Mouse (Mus musculus) cortical plate, adult 2 months (tissue): Measurements from ENCODE around the gene Cit. TPM values are rescaled to one million over a fixed set of nuclear protein-coding genes. Genes with fewer than 3 reads are reported as not detected.
A peak's percentile ranks its signal among the peaks of the same experiment; 100 is the strongest.

Experiments
- H3K27ac ChIP-seq: fragments of 200-500 bp; 2 replicates; pipeline ENCODE4 v1.5.1; 2012; ENCODE audit warnings: low read length, control low read depth, inconsistent platforms; ENCODE audit not compliant: insufficient read depth
- H3K4me1 ChIP-seq: fragments of 200-500 bp; 2 replicates; pipeline ENCODE4 v1.6.1; 2011; ENCODE audit warnings: low read length; ENCODE audit not compliant: control insufficient read depth, insufficient read depth
- H3K4me3 ChIP-seq: fragments of 200-500 bp; 2 replicates; pipeline ENCODE4 v1.5.1; 2011; ENCODE audit warnings: mild to moderate bottlenecking, low read length, control low read depth; ENCODE audit not compliant: insufficient read depth
- CTCF ChIP-seq: fragments of 200-500 bp; IDR thresholded peaks from 2 replicates; pipeline ENCODE4 v1.5.1; 2011; ENCODE audit warnings: mild to moderate bottlenecking, control low read depth, low read length; ENCODE audit not compliant: insufficient read depth; ENCODE audit errors: extremely low read depth
- POLR2A ChIP-seq: fragments of 200-500 bp; IDR thresholded peaks from 2 replicates; pipeline ENCODE4 v1.6.1; 2011; ENCODE audit warnings: mild to moderate bottlenecking, low read length, control low read depth; ENCODE audit not compliant: insufficient read depth; ENCODE audit errors: extremely low read depth
- polyA plus RNA-seq: library from polyadenylated mRNA; depleted of rRNA; stranded (reverse); fragments of >200 nt; gene quantifications from 2 replicates; pipeline ENCODE4 v1.2.3, GENCODE M21; 2012

The Cit gene
- polyA plus RNA-seq, 1 experiment = 75.4 TPM

- no peak for TF ChIP-seq POLR2A
- no peak for TF ChIP-seq CTCF
- no peak overlapping the region for H3K4me3 ChIP-seq
- H3K27ac ChIP-seq = no peak overlapping the region
- no peaks in the 10 kb centered on the region for H3K4me1 ChIP-seq
These were observed 158.1 kb downstream of the Cit start for GRCm38 (mm10) chr5:116003154-116003553.

GRCm38 (mm10) chr5:116003825-116004224 is 158.7 kb downstream of the Cit start:
- H3K4me1 ChIP-seq = no peaks in the 10 kb centered on the region
- TF ChIP-seq CTCF (no peak), POLR2A (no peak)
- no peak overlapping the region for H3K4me3 ChIP-seq
- 0 out of 2 replicates have a peak overlapping the region, but pooled peaks have one; percentile 19 for H3K27ac ChIP-seq

- H3K4me3 ChIP-seq = no peak overlapping the region
- TF ChIP-seq CTCF (no peak), POLR2A (0 out of 2 replicates have a peak, but pooled peaks have one; percentile 3)
- H3K27ac ChIP-seq = 0 out of 2 replicates have a peak overlapping the region, but pooled peaks have one; percentile 19
- H3K4me1 ChIP-seq = no peaks in the 10 kb centered on the region
These were observed 159.2 kb downstream of the Cit start for GRCm38 (mm10) chr5:116004271-116004670.

- no peak overlapping the region for H3K27ac ChIP-seq
These were observed 161.4 kb downstream of the Cit start for GRCm38 (mm10) chr5:116006324-116007099.

GRCm38 (mm10) chr5:116007723-116008122 is 162.6 kb downstream of the Cit start:
- no peak overlapping the region for H3K27ac ChIP-seq
- TF ChIP-seq CTCF = no peak
- TF ChIP-seq POLR2A = no peak

More at GRCm38 (mm10) chr5:116006324-116007099, 161.4 kb downstream of the Cit start:
- Histone ChIP-seq H3K4me1 (no peaks in the 10 kb centered on the region), H3K4me3 (no peak overlapping the region)
- TF ChIP-seq POLR2A = no peak
- TF ChIP-seq CTCF = no peak

GRCm38 (mm10) chr5:116009091-116009851 is 164.2 kb downstream of the Cit start:
- TF ChIP-seq CTCF (no peak), POLR2A (no peak)
- Histone ChIP-seq H3K4me3 (no peak overlapping the region), H3K4me1 (no peaks in the 10 kb centered on the region), H3K27ac (no peak overlapping the region)

More at GRCm38 (mm10) chr5:116007723-116008122, 162.6 kb downstream of the Cit start:
- Histone ChIP-seq H3K4me3 (no peak overlapping the region), H3K4me1 (no peaks in the 10 kb centered on the region)

GRCm38 (mm10) chr5:116009884-116010627 is 165.0 kb downstream of the Cit start:
- TF ChIP-seq POLR2A = no peak
- no peak for TF ChIP-seq CTCF
- no peaks in the 10 kb centered on the region for H3K4me1 ChIP-seq
- no peak overlapping the region for H3K27ac ChIP-seq

GRCm38 (mm10) chr5:116011700-116012099 is 166.6 kb downstream of the Cit start:
- no peaks in the 10 kb centered on the region for H3K4me1 ChIP-seq
- no peak for TF ChIP-seq POLR2A
- no peak for TF ChIP-seq CTCF
- H3K27ac ChIP-seq = no peak overlapping the region
- no peak overlapping the region for H3K4me3 ChIP-seq

More at GRCm38 (mm10) chr5:116009884-116010627, 165.0 kb downstream of the Cit start:
- no peak overlapping the region for H3K4me3 ChIP-seq

- no peak overlapping the region for H3K27ac ChIP-seq
- no peak for TF ChIP-seq CTCF
- no peak for TF ChIP-seq POLR2A
- no peak overlapping the region for H3K4me3 ChIP-seq
- peaks cover 3% of the 10 kb centered on the region for H3K4me1 ChIP-seq
These were observed 167.4 kb downstream of the Cit start for GRCm38 (mm10) chr5:116012503-116012902.
